Mouse (Mus musculus) bone marrow, adult 2 months (tissue): Measurements from ENCODE around the gene Majin. TPM values are rescaled to one million over a fixed set of nuclear protein-coding genes. Genes with fewer than 3 reads are reported as not detected.
A peak's percentile ranks its signal among the peaks of the same experiment; 100 is the strongest.

Experiments used
- H3K27ac ChIP-seq: fragments of 200-500 bp; 2 replicates; pipeline ENCODE4 v1.5.1; 2012; ENCODE audit warnings: low read depth, mild to moderate bottlenecking, control low read depth, inconsistent platforms, low read length; ENCODE audit not compliant: control insufficient read depth, poor library complexity, insufficient read depth
- H3K4me1 ChIP-seq: fragments of 200-500 bp; 2 replicates; pipeline ENCODE4 v1.6.1; 2011; ENCODE audit warnings: low read length; ENCODE audit not compliant: control insufficient read depth, insufficient read depth
- H3K4me3 ChIP-seq: fragments of 200-500 bp; replicated peaks from 2 replicates; pipeline ENCODE3; 2011; ENCODE audit warnings: mild to moderate bottlenecking, low read depth, low read length, control low read depth; ENCODE audit not compliant: control insufficient read depth
- CTCF ChIP-seq: fragments of 200-500 bp; IDR thresholded peaks from 2 replicates; pipeline ENCODE4 v1.5.1; 2011; ENCODE audit warnings: low read length, control low read depth; ENCODE audit not compliant: control insufficient read depth, insufficient read depth
- POLR2A ChIP-seq: fragments of 200-500 bp; IDR thresholded peaks from 2 replicates; pipeline ENCODE4 v1.6.1; 2011; ENCODE audit warnings: low read depth, mild to moderate bottlenecking, control low read depth, low read length, borderline replicate concordance; ENCODE audit not compliant: control insufficient read depth
- WGBS: fragments of 180-500 bp; shearing (Covaris S2); methylation state at CpG from one replicate; pipeline ENCODE4 v1.1.7; 2018; 5-methylcytosine and 5-hydroxymethylcytosine counted together
- polyA plus RNA-seq: library from polyadenylated mRNA; stranded (reverse); fragments of >200 nt; gene quantifications from 2 replicates; pipeline ENCODE4 v1.2.4, GENCODE M21; 2011; ENCODE audit warnings: low replicate concordance; ENCODE audit not compliant: missing spikeins, insufficient read depth, insufficient read length

Majin gene
- polyA plus RNA-seq, result not detected in 2 replicates

DNA sequence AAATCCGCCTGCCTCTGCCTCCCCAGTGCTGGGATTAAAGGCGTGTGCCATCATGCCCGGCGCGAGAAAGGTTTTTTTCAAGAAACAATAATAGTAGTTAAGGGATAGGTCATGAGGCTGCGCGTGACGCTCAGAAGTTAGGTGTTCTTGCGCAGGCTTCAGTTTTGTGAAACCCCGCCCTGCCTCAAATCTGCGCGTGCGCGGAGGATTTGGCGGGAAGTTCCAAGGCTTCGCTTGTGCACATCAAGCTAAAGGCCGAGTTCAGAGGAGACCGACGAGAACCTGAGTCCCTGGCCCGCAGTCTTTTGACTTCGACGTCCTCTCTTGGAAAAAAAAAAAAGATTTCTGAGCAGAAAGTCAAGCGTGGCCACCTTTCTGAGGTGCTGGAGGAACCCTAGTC is at the start of gene Majin:
TSS of gene Majin (plus strand) at position 258 of the 400 bp plus-strand sequence.
- WGBS, result 84% methylated on average over 23 of the region's 23 CpGs
- Histone ChIP-seq H3K27ac (no peak within 1 kb of the TSS), H3K4me3 (no peak within 1 kb of the TSS), H3K4me1 (no peaks in the 10 kb centered on the region)
- no peak for TF ChIP-seq CTCF

DNA sequence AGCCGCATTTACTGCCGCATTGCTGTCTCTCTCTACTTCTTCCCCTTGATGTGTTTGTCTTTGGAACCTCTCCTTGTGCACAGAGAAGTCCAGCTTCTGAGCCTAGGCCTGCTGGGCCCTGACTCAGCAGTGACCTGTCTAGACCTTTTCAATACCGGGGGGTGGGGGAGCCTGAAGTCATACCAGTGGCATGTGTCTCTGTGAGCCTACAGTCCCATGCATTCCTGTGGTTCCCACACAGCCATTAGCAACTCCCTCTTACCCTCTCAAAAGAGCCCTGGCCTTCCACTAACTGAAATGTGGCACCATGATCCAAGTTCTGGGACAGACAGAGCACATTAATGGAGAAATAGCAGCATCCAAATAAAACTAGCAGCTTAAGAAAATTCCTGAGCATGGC is 47.8 kb upstream of the Majin start:
- WGBS, result 85% methylated on average over 3 of the region's 3 CpGs
- Histone ChIP-seq H3K4me1 (peaks cover 6% of the 10 kb centered on the region; the same call in 1 of the 2 replicates), H3K27ac (no peak overlapping the region), H3K4me3 (no peak overlapping the region)
- TF ChIP-seq CTCF, result no peak
- TF ChIP-seq POLR2A, result no peak

- Histone ChIP-seq H3K4me3 (peak overlapping the region; percentile 5), H3K27ac (no peak overlapping the region; the same call in 1 of the 2 replicates), H3K4me1 (no peaks in the 10 kb centered on the region)
- TF ChIP-seq CTCF (no peak), POLR2A (no peak)
- WGBS, result 82% methylated on average over 6 of the region's 6 CpGs
Measured at GRCm38 (mm10) chr19:6139701-6140100, 44.5 kb upstream of the Majin start.

GRCm38 (mm10) chr19:6140374-6140677 is 43.9 kb upstream of the Majin start:
- WGBS, result under 1% methylated on average over 16 of the region's 16 CpGs
- peak overlapping the region; percentile 77 for H3K4me3 ChIP-seq
- peak overlapping the region; percentile 81 for H3K27ac ChIP-seq
- no peaks in the 10 kb centered on the region for H3K4me1 ChIP-seq
- no peak for TF ChIP-seq POLR2A
- TF ChIP-seq CTCF, result no peak

DNA sequence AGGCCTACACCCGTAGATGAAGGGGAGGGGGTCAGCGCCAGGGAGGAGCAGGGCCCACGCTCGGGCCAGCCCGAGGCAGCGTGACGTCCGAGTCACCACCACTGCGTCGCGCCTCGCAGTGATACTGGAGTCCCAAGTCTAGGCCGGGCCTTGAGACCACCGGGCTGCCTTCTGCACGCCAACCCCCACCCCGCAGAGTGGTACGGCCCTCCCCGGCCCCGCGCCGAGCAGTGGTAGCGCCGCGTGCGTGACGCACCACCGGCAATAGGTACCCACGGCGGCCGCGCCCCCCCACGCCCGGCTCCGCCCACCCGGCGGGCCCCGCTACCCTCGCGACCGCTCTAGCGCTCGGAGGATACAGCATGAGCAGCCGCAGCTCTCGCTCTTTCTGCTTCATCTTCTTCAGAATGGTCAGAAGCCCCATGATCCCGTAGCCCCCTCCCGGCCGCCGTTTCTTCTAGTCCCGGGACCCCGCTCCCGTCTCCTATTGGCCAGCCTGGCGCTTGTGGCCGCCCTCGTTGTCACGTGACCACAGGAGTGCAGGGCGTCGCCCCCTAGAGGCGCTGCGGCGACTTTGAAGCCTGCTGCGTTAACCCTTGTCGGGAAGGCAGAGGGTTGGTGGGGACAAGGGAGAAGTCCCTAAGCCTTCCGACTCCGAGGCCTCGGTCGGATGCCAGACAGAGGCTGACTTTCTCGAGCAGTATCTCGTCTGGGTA is 43.4 kb upstream of the Majin start, which contains the start of gene Batf2:
TSS of gene Batf2 (plus strand) at position 306 of the 716 bp plus-strand sequence.
- under 1% methylated on average over 68 of the region's 68 CpGs for whole genome bisulfite sequencing
- H3K4me1 ChIP-seq, result no peaks in the 10 kb centered on the region
- H3K4me3 ChIP-seq, result peak within 1 kb of the TSS; percentile 77
- TF ChIP-seq CTCF (peak; percentile 89), POLR2A (peak; percentile 51; the same call in 1 of the 2 replicates)
- H3K27ac ChIP-seq, result peak within 1 kb of the TSS; percentile 81

DNA sequence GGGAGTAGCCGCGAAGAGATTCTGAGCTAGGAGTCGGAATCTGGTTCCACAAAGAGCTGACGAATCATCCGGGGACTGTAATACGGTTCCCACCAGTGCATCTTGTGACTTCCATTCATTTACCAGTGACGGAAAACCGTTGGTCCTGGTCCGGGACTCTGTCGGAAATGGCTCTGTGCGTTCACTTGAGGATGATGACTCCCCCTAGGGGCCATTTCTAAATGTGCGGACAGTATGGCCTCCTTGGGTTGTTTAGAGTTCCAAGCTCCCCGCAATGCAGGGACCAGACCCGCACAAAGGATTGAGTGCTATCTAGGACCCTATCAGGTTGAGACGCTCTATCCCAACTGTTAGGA is 42.8 kb upstream of the Majin start, which contains the start of gene Arl2:
TSS of gene Arl2 (minus strand) at position 155 of the 356 bp plus-strand sequence.
- H3K4me1 ChIP-seq, result no peaks in the 10 kb centered on the region
- H3K4me3 ChIP-seq, result peak within 1 kb of the TSS; percentile 77
- WGBS, result 1% methylated on average over 15 of the region's 15 CpGs
- H3K27ac ChIP-seq, result peak within 1 kb of the TSS; percentile 81
- no peak for TF ChIP-seq POLR2A
- peak; percentile 67 for TF ChIP-seq CTCF

GRCm38 (mm10) chr19:6144842-6145241 is 39.3 kb upstream of the Majin start:
- no peaks in the 10 kb centered on the region for H3K4me1 ChIP-seq
- TF ChIP-seq CTCF, result no peak
- H3K27ac ChIP-seq, result no peak overlapping the region
- H3K4me3 ChIP-seq, result no peak overlapping the region
- 65% methylated on average over 5 of the region's 5 CpGs for WGBS

DNA sequence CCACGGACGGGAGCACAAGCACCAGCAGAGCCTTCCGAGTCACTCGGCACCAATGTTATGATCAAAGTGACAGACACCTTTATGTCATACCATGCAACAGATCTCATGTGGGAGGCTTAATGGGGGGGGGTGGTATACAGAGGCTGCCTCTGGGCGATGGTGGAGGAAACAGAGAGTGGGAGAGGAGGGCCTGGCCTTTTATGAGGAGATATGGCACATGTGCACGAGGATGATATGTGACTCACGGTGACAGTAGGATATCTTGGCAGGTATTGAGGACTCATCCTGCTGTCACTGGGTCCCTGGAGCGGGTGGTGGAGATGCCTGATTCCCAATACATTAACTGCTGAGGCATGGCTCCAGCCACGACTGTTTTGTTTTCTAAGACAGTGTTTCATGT is 29.0 kb upstream of the Majin start:
- no peaks in the 10 kb centered on the region for H3K4me1 ChIP-seq
- no peak for TF ChIP-seq CTCF
- no peak for TF ChIP-seq POLR2A
- H3K27ac ChIP-seq, result no peak overlapping the region
- no peak overlapping the region for H3K4me3 ChIP-seq
- 79% methylated on average over 9 of the region's 9 CpGs for WGBS

GRCm38 (mm10) chr19:6156372-6156771 is 27.8 kb upstream of the Majin start:
- H3K4me3 ChIP-seq, result no peak overlapping the region
- no peaks in the 10 kb centered on the region for H3K4me1 ChIP-seq
- no peak for TF ChIP-seq POLR2A
- no peak for TF ChIP-seq CTCF
- H3K27ac ChIP-seq, result no peak overlapping the region
- WGBS, result 79% methylated on average over 8 of the region's 8 CpGs

DNA sequence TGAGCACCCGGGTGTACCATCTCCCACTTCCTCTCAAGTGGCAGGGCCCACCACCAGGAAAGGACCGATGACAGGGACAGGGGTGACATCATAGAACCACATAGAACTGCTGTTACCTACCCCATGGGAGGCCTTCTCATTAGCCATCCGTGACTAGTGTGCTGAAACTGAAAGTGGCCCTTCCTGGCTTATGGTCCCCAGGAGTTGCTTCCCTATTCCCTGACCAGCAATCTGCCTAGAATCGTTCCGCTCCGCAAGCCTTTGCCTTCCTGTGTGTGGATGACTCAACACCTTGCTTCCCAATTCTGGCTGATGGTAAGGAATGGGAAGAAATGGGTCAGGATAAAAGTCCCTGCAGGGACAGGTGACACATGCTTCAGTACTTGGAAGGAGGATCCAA is 27.0 kb upstream of the Majin start:
- Histone ChIP-seq H3K4me3 (no peak overlapping the region), H3K4me1 (no peaks in the 10 kb centered on the region), H3K27ac (no peak overlapping the region)
- WGBS, result 4% methylated on average over 6 of the region's 6 CpGs
- no peak for TF ChIP-seq POLR2A
- TF ChIP-seq CTCF, result no peak
